Mouse (Mus musculus) kidney, adult 8-10 months (tissue): ENCODE results near the gene Prg4.

ENCODE experiments used
- DNase-seq, 2 experiments: peaks; one replicate each; pipeline ENCODE4 v3.0.0; 2022

Gene Prg4

DNA sequence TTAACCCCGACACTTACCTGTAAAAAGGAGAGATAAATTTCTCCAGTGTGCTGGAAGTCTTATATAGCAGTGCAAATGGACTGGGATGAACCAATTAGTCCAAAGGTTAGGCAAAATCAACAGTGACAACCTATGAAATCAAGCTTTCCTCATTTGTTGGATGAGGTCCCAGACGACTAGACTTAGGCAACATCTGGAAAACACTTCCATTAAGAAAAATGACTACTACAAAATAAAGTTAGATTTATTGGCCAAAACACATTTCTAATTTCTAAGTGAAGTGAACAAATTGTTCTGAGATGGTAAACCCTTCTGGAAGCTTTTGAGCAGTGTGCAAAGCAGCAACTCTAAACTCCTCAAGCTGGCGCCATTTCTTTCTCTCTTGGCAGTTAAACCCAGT lies at the start of gene Prg4:
Gene Prg4 (minus strand): TSS at position 34 of the 400 bp plus-strand sequence.
- DNase-seq, result no peak

DNA sequence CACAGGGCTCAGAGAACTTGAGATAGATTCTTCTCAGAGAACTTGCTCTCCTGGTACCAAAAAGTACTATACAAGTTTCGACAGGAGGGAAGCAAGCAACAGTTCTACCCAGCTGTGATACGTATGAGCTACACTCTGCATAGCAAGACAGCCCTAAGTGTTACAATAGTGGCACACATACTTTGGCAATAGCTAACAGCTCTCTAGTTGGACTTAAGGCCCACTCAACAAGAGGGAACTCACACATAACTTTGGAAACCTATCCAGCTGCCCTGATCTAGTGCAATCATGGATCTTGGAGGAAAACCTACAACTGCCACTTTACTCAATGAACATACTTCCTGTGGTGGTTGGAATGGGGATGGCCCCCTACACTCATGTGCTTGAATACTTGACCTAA lies 47.1 kb upstream of the Prg4 start:
- no peak for DNase-seq

DNA sequence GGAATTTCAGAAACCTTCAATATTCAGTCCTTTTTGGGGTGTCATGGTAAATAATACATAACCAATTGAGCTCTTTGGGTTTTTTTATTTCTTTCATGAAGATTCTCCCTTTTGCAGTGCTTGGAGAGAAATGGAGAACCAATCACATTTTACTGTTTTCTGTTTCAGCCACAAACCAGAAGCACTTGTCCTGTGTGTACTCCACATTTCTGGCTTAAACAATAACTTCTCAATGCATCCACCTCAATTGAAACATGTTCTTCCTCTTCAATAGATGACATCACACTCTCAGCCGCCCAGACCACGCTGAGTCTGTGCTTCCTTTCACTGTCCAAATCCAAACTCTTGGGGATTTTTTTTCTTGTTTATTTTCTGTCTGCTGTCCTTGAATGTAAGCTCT lies 39.8 kb upstream of the Prg4 start:
- no peak for DNase-seq

DNA sequence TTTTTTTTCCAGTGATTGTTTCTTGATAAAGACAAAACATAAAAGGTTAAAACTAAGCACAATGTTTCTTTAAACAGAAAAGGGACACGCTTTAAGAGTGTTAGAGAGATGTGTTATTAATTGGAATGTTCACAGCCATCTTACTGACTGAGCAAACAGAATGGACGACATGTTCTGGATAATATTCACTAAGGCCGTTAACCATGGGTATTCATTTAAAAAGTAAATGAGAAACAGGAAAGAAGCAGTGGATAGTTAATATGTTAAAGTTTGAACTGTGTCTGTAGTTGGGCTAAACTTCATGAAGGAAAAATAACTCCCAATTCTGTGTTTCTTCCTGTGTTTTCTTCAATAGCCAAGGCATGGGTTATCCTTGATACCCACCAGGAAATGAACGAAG lies 37.4 kb upstream of the Prg4 start:
- DNase-seq, result peak in 1 of 2 experiments; percentile 20

DNA sequence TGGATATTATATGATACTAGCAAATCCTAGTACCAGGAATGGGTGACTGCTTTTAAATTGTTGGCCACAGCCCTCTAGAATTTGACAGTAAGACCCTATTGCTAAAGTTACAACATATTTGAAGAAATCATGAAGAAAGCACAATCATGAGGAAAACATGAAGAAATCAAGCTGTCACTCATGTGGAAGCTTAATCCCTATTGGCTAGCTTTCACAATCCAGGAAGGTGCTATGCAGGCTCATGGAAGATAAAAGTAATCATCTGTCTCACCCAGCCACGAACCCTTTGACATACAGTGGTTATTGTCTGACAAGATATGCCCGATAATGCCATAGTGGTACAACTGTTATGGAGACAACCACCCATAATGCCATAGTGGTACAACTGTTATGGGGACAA lies 32.2 kb upstream of the Prg4 start:
- DNase-seq, result no peak

DNA sequence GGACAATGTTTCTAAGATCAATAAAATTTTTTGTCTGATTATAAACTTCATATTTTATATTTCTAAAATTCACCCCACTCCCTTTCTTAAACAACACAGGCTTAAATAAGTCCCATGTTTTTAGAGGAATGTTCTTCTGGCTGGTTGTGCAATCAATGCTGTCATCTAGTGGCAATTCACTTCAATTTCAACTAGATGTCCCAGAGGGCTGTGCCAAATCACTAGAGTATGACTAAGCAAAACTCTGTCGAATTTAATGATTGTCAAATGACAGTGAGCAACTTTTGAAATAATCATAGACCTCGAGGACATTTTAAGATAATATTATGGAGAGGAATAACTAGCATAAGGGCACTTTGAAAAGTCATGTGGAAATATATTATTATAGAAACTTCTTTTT lies 31.7 kb upstream of the Prg4 start:
- DNase-seq, result peak; percentile 22 to 31

DNA sequence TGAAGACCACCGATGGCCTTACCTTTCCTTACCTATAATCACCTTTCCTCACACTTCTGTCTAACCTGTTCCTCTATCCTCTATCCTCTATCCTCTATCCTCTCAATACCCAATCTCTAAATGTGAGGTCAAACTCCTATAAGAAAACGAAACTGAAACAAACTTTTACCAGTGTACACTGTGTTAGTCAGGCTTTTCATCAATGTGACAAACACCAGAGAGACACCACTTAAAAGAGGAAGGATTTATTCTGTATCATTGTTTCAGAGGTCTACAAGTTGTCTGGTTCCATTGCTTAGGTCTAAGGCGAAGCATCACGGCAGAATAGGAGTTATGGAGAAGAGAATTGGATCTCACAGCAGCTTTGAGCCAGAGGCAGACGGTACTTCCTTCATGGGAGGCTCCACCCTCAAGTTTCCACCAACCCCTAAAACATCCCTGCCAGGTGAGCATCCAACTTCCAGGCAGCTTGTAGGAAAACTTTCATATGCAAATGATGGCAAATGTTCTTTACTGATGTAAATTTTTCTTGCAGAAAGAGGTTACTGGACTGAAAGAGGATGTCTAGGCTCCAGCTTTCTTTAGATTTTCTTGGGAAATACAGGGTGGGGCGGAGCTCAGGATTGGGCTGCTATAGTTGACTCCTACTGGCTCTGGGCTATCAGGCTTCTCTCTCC lies 30.8 kb upstream of the Prg4 start:
- no peak for DNase-seq

DNA sequence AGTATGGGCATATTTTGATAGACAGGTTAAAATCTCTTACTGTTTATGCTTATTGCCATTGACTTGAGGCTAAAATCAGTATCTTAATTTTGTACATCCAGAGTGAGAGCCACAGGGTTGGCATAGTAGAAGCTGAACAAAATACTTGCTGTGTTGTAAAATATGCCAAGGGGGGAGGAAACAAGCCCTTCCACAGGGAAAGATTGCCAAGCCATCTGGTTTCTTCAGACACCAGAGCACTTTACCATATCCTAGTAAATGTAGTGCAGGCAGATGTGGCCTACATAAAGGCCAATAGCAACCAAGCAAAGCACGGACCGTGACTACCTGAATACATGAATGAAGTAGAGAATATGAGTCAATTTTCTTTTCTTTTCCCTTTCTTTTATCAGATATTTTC lies 23.2 kb upstream of the Prg4 start:
- no peak for DNase-seq

DNA sequence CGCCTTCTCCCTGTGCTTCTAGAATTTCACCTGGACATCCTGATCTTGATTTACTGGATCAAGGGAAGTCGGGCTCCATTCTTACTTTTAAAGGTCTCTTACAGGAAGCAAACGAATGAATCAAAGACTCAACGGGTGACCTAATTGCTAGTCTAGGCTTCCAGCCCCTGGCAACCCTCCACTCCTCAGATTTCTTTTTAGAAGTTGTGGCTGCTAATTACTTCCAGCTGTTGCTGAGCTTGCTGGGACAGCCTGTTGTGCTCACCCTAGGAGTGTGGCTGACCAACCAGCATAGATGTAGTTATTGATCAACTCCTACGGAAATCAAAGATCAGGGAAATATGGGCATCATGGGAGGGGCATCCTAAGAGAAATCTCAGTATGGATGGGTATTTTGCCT lies 14.7 kb upstream of the Prg4 start:
- no peak for DNase-seq

DNA sequence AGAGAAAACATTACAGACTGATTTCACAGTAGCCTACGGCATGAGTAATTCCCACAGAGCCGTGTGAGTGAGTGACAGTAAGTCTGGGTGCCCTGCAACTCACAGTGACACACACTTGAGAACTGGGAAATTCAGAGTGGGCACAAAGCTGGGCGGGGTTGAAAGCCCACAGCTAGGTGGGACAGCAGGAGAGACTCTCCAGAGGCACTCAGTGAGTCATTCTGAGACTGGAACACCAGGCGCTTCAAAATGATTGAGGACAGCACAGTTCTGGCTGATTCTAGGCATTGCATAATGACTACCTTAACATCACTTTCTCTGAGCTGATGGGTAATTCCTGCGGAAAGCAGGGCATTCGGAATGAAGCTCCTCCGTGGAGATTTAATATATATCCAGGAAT lies 6.6 kb upstream of the Prg4 start:
- DNase-seq, result no peak

DNA sequence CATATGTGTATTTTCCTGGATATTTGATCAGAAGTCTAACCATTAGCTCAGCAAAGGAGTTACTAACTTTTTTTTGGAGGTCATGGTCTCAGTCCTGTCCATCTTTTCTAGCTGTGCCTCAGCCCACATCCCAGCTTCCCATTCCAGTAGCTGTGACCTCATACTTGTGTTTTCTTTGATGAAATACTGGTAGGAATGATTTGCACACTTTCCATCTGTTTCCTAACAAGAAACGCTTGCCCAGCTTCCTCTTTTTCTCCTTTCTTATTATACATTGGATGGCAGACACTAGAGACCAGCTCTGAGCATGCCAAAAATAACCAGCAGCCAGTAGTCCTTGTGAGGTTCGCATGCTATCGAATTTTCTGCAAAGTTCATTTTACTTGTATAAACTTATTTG lies 4.0 kb upstream of the Prg4 start:
- no peak for DNase-seq

DNA sequence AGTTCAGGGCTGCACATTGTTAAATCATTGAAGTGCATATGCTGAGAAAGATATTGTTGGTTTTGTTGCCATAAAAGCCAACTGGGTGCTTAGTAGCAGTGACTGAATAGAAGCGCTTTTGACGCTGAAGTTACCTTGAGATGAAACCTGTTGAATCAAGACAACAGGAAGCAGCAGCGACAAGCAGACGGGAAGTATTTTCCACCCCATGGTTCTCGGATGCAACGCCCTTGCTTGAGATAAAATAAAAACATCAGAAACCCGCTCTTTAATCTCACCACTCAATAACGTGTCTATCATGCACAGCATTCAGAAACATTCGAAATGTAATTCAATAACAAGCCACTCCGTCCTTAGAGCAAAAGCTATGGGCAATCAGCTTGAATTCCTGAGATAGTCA lies 601 bp downstream of the Prg4 start:
- DNase-seq, result no peak

DNA sequence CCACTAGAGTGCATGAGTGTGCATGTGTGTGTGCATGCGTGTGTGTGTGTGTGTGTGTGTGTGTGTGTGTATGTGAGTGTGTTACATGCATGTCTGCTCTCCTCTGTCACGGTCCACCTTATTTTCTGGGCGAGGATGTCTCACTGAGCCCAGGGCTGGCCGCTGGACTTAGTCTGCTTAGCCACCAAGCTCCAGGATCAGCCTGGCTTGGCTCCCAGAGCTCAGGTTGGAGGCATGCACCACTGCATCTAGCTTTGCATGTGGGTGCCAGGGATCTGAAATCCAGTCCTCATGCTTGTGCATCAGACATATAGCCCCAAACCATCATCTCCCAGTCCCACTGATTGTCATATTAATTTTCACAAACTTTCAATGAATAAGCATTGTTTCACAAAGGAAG lies 2.3 kb downstream of the Prg4 start:
- DNase-seq, result no peak

DNA sequence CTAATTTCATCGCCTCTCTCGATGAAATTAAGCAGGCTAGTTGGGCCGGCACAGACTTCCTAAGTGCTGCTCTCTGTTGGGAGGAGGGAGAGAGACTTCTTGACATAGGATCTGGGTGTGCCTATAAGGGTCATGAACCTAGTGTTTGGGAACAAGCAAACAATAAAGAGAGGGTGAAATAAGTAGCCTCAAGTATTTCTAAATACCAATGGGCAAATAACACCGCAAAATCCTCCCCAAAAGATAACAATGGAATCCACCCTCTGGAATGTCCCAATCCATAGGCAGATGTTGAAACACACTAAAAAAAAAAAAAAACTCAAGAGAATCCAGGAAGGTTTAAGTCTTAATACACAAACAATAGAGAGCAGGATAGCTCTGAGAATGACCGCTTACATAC lies 2.9 kb downstream of the Prg4 start:
- no peak for DNase-seq

DNA sequence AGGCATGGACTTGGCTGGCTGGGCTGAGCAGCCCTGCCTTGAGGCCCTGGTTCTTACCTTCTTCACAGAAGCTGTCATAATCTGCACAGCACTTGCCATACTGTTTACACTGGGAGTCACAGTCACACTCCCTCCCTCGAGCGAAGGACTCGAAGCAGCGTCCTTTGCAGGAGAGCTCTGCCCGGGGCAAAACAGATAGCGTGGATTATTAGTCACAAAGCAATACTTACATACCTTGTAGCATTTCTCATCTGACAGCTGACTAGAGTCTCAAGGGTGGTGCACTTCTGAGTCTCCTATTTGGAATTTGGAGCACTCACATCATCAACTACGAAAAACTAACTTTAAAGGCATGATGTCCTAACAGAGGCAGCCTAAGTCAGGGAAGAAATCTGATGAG lies 5.4 kb downstream of the Prg4 start:
- no peak for DNase-seq

DNA sequence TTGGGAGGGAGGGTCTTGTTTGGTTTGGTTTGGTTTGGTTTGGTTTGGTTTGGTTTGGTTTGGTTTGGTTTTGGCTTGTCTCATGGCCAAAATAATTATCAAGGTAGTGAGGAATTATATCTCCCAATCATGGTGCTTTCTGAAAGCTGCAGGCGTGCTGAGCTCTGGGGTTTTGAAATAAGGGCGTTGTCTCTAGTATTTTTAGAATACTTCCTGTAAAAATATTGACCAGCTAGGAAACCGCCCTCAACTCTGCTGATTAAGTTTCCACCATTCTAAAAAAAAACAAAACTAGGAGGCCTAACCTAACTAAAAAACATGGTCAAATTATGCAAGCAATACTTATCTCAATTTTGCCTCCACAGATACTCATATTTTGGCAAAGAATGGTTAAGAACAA lies 6.4 kb downstream of the Prg4 start:
- no peak for DNase-seq

DNA sequence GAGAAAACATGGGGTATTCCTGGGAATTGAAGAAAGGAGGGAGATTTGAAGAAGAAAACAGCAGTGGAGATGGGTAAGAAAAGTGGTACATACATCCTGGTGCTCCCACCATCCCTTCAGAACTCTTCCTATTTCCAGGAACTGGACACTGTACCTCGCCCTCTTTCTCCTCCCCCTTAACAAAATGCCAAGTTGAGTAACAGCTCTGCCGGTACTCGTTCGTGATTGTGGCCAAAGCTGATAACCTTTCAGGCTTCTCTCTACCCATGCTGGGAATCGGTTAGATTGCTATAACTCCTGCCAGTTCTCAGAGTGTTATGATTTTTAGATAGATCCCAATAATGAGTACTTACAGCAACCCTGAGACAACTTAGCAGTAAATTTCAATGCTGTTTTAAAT lies 7.0 kb downstream of the Prg4 start:
- DNase-seq, result no peak

DNA sequence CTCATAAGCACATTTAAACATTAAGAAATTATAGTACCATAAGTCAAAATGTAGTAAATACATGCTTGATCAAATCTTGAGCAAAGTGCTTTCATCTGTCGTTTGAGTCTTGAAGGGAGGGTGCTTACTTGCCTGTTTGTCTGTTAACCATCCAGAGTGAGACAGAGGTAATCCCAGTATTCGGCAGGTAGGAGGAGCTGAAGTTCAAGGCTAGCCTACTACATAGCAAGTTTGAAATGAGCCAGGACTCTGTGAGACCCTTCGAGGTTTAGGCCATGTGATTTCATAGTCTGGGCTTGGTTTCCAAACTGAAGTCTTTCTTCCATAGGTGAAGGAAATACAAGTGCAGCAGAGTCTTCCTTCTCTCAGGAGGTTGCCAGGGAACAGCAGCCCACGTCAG lies 24.2 kb downstream of the Prg4 start:
- no peak for DNase-seq

DNA sequence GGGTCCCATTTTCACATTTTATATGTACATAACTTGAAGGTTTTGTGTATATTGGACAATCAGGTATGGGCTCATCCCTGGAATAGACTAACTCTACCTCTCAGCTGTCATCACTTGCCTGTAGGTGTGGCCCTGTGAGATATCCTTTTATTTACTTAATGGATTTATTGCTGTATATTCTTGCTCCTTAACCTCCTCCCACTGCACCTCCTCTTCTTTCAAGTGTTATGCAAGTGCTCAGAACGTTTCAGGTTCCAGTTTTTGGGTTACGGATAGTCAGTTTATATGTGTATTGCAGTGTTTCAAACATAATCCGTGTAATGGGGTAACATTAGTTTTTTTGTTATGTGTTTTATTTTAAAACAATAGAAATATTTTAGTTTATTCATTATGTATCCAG lies 27.3 kb downstream of the Prg4 start:
- no peak for DNase-seq

DNA sequence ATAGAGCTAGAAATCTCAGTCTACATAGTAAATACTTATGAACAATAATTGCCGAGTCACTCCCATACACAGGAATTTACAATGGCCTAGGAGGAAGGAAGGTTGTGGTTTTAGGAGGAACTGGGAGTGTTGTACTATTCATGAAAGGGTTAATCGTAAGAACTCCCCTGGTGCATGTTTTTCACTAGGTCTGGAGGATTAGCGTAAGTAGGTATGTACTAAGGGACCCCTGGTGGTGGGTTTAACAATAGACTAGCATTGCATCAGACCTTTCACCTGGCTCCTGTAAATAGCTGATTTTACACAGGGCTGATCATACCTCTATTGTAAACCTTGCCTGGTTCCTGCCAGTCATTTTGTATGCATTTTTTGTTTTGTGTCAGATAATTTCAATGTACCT lies 39.7 kb downstream of the Prg4 start:
- no peak for DNase-seq

DNA sequence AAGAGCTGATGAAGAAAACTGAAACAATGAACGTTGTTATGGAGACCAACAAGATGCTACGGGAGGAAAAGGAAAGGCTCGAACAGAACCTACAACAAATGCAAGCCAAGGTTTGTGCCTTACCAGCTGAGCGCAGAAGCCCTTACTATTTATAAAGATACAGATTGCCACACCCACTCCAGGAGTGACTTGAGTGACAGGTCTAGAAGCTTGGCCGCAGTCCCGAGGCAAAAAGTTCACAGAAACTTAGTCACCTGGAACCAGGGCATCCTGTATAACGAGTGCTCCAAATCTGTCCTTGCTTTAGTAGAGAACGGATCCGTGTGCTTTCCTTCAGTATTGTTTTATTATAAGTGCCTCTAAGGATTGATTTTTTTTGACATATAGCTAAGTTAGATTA lies 40.3 kb downstream of the Prg4 start:
- peak; percentile 34 to 72 for DNase-seq

DNA sequence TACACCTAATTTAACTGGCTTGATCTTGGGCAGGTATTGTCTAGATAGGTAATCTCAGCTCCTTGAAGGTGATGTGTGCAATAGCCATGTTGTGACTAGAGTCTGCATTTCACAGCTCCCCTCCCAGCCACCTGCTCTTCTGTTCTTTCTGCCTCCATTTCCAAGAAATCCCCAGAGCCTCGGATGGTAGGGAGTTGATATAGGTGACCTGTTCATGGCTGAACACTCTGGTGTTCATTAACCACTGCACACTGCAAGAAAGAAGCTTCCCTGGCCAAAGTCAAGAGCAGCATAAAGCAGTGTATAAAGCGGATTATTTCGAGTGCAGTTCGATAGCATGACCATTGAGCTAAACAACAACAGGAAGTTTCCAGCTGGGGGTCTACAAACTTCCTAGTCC lies 47.5 kb downstream of the Prg4 start:
- DNase-seq, result no peak

DNA sequence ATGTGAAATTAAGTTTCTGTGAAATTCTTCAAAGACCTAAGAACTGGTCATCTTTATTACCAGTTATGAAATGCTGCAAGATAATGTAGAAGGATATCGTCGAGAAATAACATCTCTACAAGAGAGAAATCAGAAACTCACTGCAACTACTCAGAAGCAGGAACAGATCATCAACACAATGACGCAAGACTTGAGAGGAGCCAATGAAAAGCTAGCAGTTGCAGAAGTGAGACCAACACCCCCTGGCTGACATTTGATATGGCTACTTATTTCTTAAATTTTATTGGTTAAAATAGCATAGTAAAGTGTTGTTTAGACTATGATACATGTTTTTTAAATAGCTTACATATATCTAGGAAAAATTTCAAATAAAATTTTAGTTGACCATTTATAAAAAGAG lies 50.0 kb downstream of the Prg4 start:
- DNase-seq, result no peak

DNA sequence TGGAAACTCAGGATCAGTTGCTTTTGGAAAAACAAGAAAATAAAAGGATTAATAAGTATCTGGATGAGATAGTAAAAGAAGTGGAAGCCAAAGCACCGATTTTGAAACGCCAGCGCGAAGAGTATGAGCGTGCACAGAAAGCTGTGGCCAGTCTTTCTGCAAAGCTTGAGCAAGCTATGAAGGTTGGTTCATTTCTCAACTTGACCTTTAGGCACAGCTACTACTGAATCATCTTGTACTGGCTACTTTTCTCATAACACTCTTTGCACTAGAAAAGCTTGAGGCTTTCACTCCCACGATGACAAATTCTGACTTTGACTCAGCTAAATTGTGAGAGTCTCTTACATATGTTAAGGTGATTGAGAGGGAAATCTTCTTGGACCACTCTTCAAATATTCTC lies 56.0 kb downstream of the Prg4 start:
- no peak for DNase-seq

DNA sequence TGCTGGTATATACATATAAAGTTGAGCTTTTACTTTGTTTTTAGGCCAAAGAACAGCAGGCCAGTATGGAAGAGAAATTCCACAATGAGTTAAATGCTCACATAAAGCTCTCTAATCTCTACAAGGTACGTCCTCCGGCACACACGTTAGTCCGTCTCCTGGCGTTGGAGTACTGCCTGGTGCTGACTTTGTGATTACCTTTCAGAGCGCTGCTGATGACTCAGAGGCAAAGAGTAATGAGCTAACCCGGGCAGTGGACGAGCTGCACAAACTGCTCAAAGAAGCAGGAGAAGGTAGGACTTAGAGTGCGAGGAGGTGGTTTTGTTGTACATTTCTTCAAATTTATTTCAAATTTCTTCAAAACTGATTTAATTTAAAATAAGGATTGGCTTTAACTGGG lies 58.7 kb downstream of the Prg4 start:
- no peak for DNase-seq

DNA sequence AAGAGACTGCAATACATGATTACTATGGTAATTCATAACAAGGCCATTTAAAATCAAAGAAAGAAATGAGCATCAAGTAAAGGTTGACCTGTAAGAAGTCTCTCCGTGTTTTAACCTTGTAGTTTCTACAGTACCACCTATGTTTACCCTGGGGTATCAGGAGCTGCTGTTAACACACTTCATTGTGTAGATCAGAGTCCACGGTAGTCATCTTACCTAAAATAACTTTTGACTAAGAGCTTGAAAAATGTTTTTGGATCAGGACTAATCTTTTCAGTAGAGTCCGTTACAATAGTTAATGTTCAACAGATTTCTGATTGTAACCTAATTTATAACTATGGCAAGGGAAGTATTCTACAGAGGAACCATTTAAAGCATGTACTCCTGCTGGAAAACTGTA lies 61.4 kb downstream of the Prg4 start:
- DNase-seq, result no peak
